Mouse (Mus musculus): Measurements from ENCODE around the gene Gsk3a.

Gene Gsk3a

GRCm38 (mm10) chr7:25221102-25221883 is 16.4 kb downstream of the Gsk3a start, which contains the start of gene Zfp526:
Zfp526 (plus strand) TSS chr7:25221425.
- peak; percentile 98 for DNase-seq (ENCODE audit: low spot score in 2 of 2)

- DNase-seq (ENCODE audit: low spot score in 2 of 2), result no peak
Measured at GRCm38 (mm10) chr7:25220457-25221101, 17.1 kb downstream of the Gsk3a start, which contains the start of gene Dedd2. Dedd2 (minus strand) TSS chr7:25220615.

- peak; percentile 88 to 94 for DNase-seq (ENCODE audit: low spot score in 2 of 2)
Measured at GRCm38 (mm10) chr7:25219756-25220456, 17.7 kb downstream of the Gsk3a start.

GRCm38 (mm10) chr7:25219416-25219750 is 18.3 kb downstream of the Gsk3a start:
- DNase-seq (ENCODE audit: low spot score in 2 of 2), result no peak

GRCm38 (mm10) chr7:25218705-25219415 is 18.8 kb downstream of the Gsk3a start:
- DNase-seq (ENCODE audit: low spot score in 2 of 2), result peak in 1 of 2 experiments; percentile 53

- no peak for DNase-seq (ENCODE audit: low spot score in 2 of 2)
Measured at GRCm38 (mm10) chr7:25217653-25218395, 19.8 kb downstream of the Gsk3a start.

GRCm38 (mm10) chr7:25214172-25214571 is 23.5 kb downstream of the Gsk3a start:
- DNase-seq (ENCODE audit: low spot score in 2 of 2), result no peak

- no peak for DNase-seq (ENCODE audit: low spot score in 2 of 2)
Measured at GRCm38 (mm10) chr7:25213099-25213498, 24.6 kb downstream of the Gsk3a start.

- DNase-seq (ENCODE audit: low spot score in 2 of 2), result no peak
Measured at GRCm38 (mm10) chr7:25210482-25210881, 27.2 kb downstream of the Gsk3a start.

GRCm38 (mm10) chr7:25209161-25209622 is 28.5 kb downstream of the Gsk3a start:
- no peak for DNase-seq (ENCODE audit: low spot score in 2 of 2)

- DNase-seq (ENCODE audit: low spot score in 2 of 2), result no peak
Measured at GRCm38 (mm10) chr7:25206094-25206830, 31.4 kb downstream of the Gsk3a start.

GRCm38 (mm10) chr7:25205355-25206093 is 32.1 kb downstream of the Gsk3a start:
- DNase-seq (ENCODE audit: low spot score in 2 of 2), result no peak

- DNase-seq (ENCODE audit: low spot score in 2 of 2), result no peak
Measured at GRCm38 (mm10) chr7:25203624-25204023, 34.0 kb downstream of the Gsk3a start.

GRCm38 (mm10) chr7:25197384-25198018 is 40.1 kb downstream of the Gsk3a start:
- DNase-seq (ENCODE audit: low spot score in 2 of 2), result no peak

- no peak for DNase-seq (ENCODE audit: low spot score in 2 of 2)
Measured at GRCm38 (mm10) chr7:25196107-25196506, 41.5 kb downstream of the Gsk3a start.

- no peak for DNase-seq (ENCODE audit: low spot score in 2 of 2)
Measured at GRCm38 (mm10) chr7:25195148-25195547, 42.5 kb downstream of the Gsk3a start.

- no peak for DNase-seq (ENCODE audit: low spot score in 2 of 2)
Measured at GRCm38 (mm10) chr7:25192110-25192509, 45.5 kb downstream of the Gsk3a start.

GRCm38 (mm10) chr7:25190806-25191205 is 46.8 kb downstream of the Gsk3a start:
- no peak for DNase-seq (ENCODE audit: low spot score in 2 of 2)

Data from urinary bladder, postnatal 4 days (tissue).